Mouse (Mus musculus) heart, adult 2 months (tissue): ENCODE data around the gene Cavin1. TPM values are rescaled to one million over a fixed set of nuclear protein-coding genes. Genes with fewer than 3 reads are reported as not detected.

Experiments used
- DNase-seq, 2 experiments: peaks; one replicate each; pipeline ENCODE4 v3.0.0; 2021
- H3K27ac ChIP-seq: fragments of 200-600 bp; 2 replicates; pipeline ENCODE4 v1.8.1; 2022
- H3K27me3 ChIP-seq: fragments of 200-500 bp; 2 replicates; pipeline ENCODE4 v1.6.1; 2012; ENCODE audit warnings: mild to moderate bottlenecking, low read length, inconsistent platforms, mixed read lengths; ENCODE audit not compliant: control insufficient read depth, insufficient read depth
- H3K36me3 ChIP-seq: fragments of 200-500 bp; 2 replicates; pipeline ENCODE4 v1.6.1; 2012; ENCODE audit warnings: low read length, inconsistent platforms; ENCODE audit not compliant: control insufficient read depth, insufficient read depth
- H3K4me1 ChIP-seq: fragments of 200-500 bp; 2 replicates; pipeline ENCODE4 v1.6.1; 2011; ENCODE audit warnings: low read length; ENCODE audit not compliant: control insufficient read depth, insufficient read depth
- H3K4me3 ChIP-seq: fragments of 200-600 bp; 2 replicates; pipeline ENCODE4 v1.8.1; 2022
- H3K79me2 ChIP-seq: fragments of 200-500 bp; replicated peaks from 2 replicates; pipeline ENCODE4 v1.6.1; 2012; ENCODE audit warnings: mild to moderate bottlenecking, inconsistent platforms, low read length, moderate library complexity, mixed read lengths; ENCODE audit not compliant: control insufficient read depth, insufficient read depth
- H3K9ac ChIP-seq: fragments of 200-500 bp; 2 replicates; pipeline ENCODE4 v1.6.1; 2012; ENCODE audit warnings: low read depth, mild to moderate bottlenecking, control low read depth, inconsistent platforms, low read length, mixed read lengths
- CTCF ChIP-seq: fragments of 200-600 bp; IDR thresholded peaks from 2 replicates; pipeline ENCODE4 v1.8.1; 2022; ENCODE audit warnings: antibody characterized with exemption, mild to moderate bottlenecking, moderate library complexity
- EP300 ChIP-seq: fragments of 200-500 bp; IDR thresholded peaks from 2 replicates; pipeline ENCODE4 v1.6.1; 2011; ENCODE audit warnings: low read depth, low read length, control low read depth; ENCODE audit not compliant: insufficient read depth
- POLR2A ChIP-seq: fragments of 200-500 bp; IDR thresholded peaks from 2 replicates; pipeline ENCODE4 v1.6.1; 2011; ENCODE audit warnings: mild to moderate bottlenecking, low read depth, low read length, control low read depth; ENCODE audit not compliant: insufficient read depth
- WGBS: fragments of 180-500 bp; shearing (Covaris S2); methylation state at CpG from one replicate; pipeline ENCODE4 v1.1.7; 2018; 5-methylcytosine and 5-hydroxymethylcytosine counted together
- intact Hi-C: fragments of 180-260 bp; cut with DNase I; formaldehyde crosslinking; loops from one replicate; pipeline ENCODE4 v1.15.1; 2025
- polyA plus RNA-seq: library from polyadenylated mRNA; depleted of rRNA; stranded (reverse); fragments of >200 nt; gene quantifications from 2 replicates; pipeline ENCODE4 v1.2.3, GENCODE M21; 2012
- total RNA-seq, 2 experiments: library from RNA; stranded (reverse); gene quantifications; 2 replicates each; pipeline ENCODE4 v1.2.3; 2021

The Cavin1 gene
- total and polyA plus RNA-seq, 3 experiments = 114 to 225 (median 219) TPM

- H3K79me2 ChIP-seq = no peaks in the 10 kb centered on the region
- no peaks in the 10 kb centered on the region for H3K36me3 ChIP-seq
- no peak for TF ChIP-seq EP300
- no peak for TF ChIP-seq POLR2A
- TF ChIP-seq CTCF = no peak
- no peak overlapping the region for H3K27ac ChIP-seq
- H3K4me1 ChIP-seq = no peaks in the 10 kb centered on the region
- WGBS = 50% methylated on average over 9 of the region's 9 CpGs
- H3K27me3 ChIP-seq = no peaks in the 10 kb centered on the region
- no peak overlapping the region for H3K4me3 ChIP-seq
- DNase-seq = no peak
- no peak overlapping the region for H3K9ac ChIP-seq
- intact Hi-C loops = loop anchor here (10.0 kb wide), 1 partner anchor 311 kb away; the partner anchor contains the start of gene Becn1
Measured at GRCm38 (mm10) chr11:100994233-100994632, 23.5 kb upstream of the Cavin1 start.

- TF ChIP-seq EP300 (no peak), CTCF (no peak), POLR2A (no peak)
- WGBS = 75% methylated on average over 2 of the region's 2 CpGs
- H3K36me3 ChIP-seq = no peaks in the 10 kb centered on the region
Measured at GRCm38 (mm10) chr11:100993437-100993836, 22.8 kb upstream of the Cavin1 start.

GRCm38 (mm10) chr11:100991027-100991534, 20.4 kb upstream of the Cavin1 start:
- Histone ChIP-seq H3K9ac (no peak overlapping the region), H3K36me3 (no peaks in the 10 kb centered on the region), H3K4me1 (no peaks in the 10 kb centered on the region), H3K27ac (no peak overlapping the region), H3K4me3 (no peak overlapping the region), H3K27me3 (no peaks in the 10 kb centered on the region), H3K79me2 (no peaks in the 10 kb centered on the region)
- no peak for DNase-seq
- WGBS = 53% methylated on average over 6 of the region's 6 CpGs
- intact Hi-C loops = loop anchor here (10.0 kb wide), 1 partner anchor 314 kb away; the partner anchor contains the start of gene Becn1
- TF ChIP-seq EP300 = no peak
- no peak for TF ChIP-seq POLR2A
- TF ChIP-seq CTCF = no peak

More at GRCm38 (mm10) chr11:100993437-100993836, 22.8 kb upstream of the Cavin1 start:
- DNase-seq = no peak
- Histone ChIP-seq H3K27ac (no peak overlapping the region), H3K4me1 (no peaks in the 10 kb centered on the region), H3K9ac (no peak overlapping the region), H3K79me2 (no peaks in the 10 kb centered on the region), H3K4me3 (no peak overlapping the region), H3K27me3 (no peaks in the 10 kb centered on the region)
- intact Hi-C loops = loop anchor here (10.0 kb wide), 1 partner anchor 311 kb away; the partner anchor contains the start of gene Becn1

GRCm38 (mm10) chr11:100989666-100990065, 19.0 kb upstream of the Cavin1 start:
- no peak overlapping the region for H3K9ac ChIP-seq
- TF ChIP-seq POLR2A = no peak
- TF ChIP-seq CTCF = no peak
- no peak for TF ChIP-seq EP300
- no peaks in the 10 kb centered on the region for H3K4me1 ChIP-seq
- no peaks in the 10 kb centered on the region for H3K36me3 ChIP-seq
- H3K27me3 ChIP-seq = no peaks in the 10 kb centered on the region
- no peak for DNase-seq
- no peak overlapping the region for H3K27ac ChIP-seq
- no peak overlapping the region for H3K4me3 ChIP-seq
- intact Hi-C loops = loop anchor here (10.0 kb wide), 1 partner anchor 315 kb away; the partner anchor contains the start of gene Becn1
- WGBS = 61% methylated on average over 2 of the region's 2 CpGs
- no peaks in the 10 kb centered on the region for H3K79me2 ChIP-seq

GRCm38 (mm10) chr11:100988674-100989073, 18.0 kb upstream of the Cavin1 start:
- 84% methylated on average over 3 of the region's 3 CpGs for WGBS
- H3K4me1 ChIP-seq = no peaks in the 10 kb centered on the region
- no peaks in the 10 kb centered on the region for H3K79me2 ChIP-seq
- H3K27ac ChIP-seq = no peak overlapping the region
- no peaks in the 10 kb centered on the region for H3K27me3 ChIP-seq
- intact Hi-C loops = no loop called here
- no peak for DNase-seq
- no peak overlapping the region for H3K4me3 ChIP-seq
- H3K9ac ChIP-seq = no peak overlapping the region
- H3K36me3 ChIP-seq = no peaks in the 10 kb centered on the region
- TF ChIP-seq EP300 (no peak), POLR2A (no peak), CTCF (no peak)

GRCm38 (mm10) chr11:100985607-100986006, 14.9 kb upstream of the Cavin1 start:
- intact Hi-C loops = no loop called here

More at GRCm38 (mm10) chr11:100985607-100986006, 14.9 kb upstream of the Cavin1 start:
- Histone ChIP-seq H3K4me3 (no peak overlapping the region), H3K4me1 (peaks cover 2% of the 10 kb centered on the region), H3K27me3 (no peaks in the 10 kb centered on the region), H3K9ac (no peak overlapping the region), H3K27ac (no peak overlapping the region), H3K79me2 (no peaks in the 10 kb centered on the region), H3K36me3 (no peaks in the 10 kb centered on the region)
- 77% methylated on average over 3 of the region's 3 CpGs for WGBS
- no peak for DNase-seq
- TF ChIP-seq POLR2A = no peak
- peak; percentile 54 for TF ChIP-seq CTCF
